Comparison of ENCODE assay signal across 12 mouse cellular contexts in genomic region chr12:17386896-17387295, GRCm38 (mm10). TPM values are rescaled to one million over a fixed set of nuclear protein-coding genes. Genes with fewer than 3 reads are reported as not detected.
"Had no signal": no experiment of that assay in that cellular context is flagged by ENCODE, and none has a peak within 500 bp of the region (broad histone marks: within the 10 kb centered on the region; RNA-seq: fewer than 3 reads in every experiment).

No protein-coding gene starts in this region.

- H3K27ac ChIP-seq: layer of hippocampus, adult 2 months; liver, embryonic 12.5 days; neural tube, embryonic 12.5 days had no signal

- H3K9me3 ChIP-seq: liver, embryonic 12.5 days; neural tube, embryonic 12.5 days had no signal

- H3K27me3 ChIP-seq: liver, embryonic 12.5 days; neural tube, embryonic 12.5 days had no signal

- DNase-seq: kidney, adult 18-20 months; kidney, postnatal 10 days; kidney, postnatal 4 days; left cerebral cortex, postnatal 4 days; midbrain, embryonic 14.5 days; thymus, postnatal 4 days had no signal

- H3K9ac ChIP-seq: liver, embryonic 12.5 days; neural tube, embryonic 12.5 days had no signal

- H3K4me2 ChIP-seq: liver, embryonic 12.5 days; neural tube, embryonic 12.5 days had no signal

- ATAC-seq: liver, embryonic 12.5 days had no signal

- H3K4me3 ChIP-seq: layer of hippocampus, adult 2 months; liver, embryonic 12.5 days; neural tube, embryonic 12.5 days had no signal

- H3K4me1 ChIP-seq: neural tube, embryonic 12.5 days had no signal

RNA-seq across cellular contexts. Expression of gene Atp6v1c2, which starts 57.7 kb away (rescaled TPM):
- total RNA-seq: monocyte, adult 5-6 weeks; neutrophil, adult 5-6 weeks had no signal
- polyA plus RNA-seq: liver, embryonic 16.5 days had no signal
